Mouse (Mus musculus) thymus, postnatal 36 days (tissue): ENCODE data around the gene Gm21891.
"Not testable (repeated sequence)": the region's sequence is repeated elsewhere in the genome, so short reads cannot be mapped to it uniquely, and the experiment has no call there.

ENCODE experiments used
- DNase-seq, 2 experiments: peaks; one replicate each; pipeline ENCODE4 v3.0.0; 2022; ENCODE audit warnings: mixed read lengths in 2 of 2

Gene Gm21891

DNA sequence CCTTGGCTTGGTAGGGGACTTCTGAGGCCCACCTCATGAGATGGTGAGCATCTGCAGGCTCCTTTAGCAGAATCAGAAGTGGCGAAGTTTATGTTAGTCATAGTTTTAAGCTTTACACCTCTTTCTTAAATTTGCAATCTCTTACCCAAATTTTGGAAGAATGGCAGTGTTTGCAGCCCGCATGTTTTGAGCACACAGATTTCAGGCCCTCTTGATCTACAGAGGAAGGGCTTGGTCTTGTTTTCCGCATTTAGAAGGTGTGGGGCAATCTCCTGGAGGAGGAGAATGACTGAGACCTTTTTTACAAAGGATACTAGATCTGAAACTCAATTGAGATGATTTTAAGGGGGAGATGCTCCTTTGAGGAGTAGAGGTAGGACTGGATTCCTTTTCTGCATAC lies at the start of gene Gm21891:
Gm21891 (minus strand) TSS at position 101 of the 400 bp plus-strand sequence.
- DNase-seq = not testable (repeated sequence)

DNA sequence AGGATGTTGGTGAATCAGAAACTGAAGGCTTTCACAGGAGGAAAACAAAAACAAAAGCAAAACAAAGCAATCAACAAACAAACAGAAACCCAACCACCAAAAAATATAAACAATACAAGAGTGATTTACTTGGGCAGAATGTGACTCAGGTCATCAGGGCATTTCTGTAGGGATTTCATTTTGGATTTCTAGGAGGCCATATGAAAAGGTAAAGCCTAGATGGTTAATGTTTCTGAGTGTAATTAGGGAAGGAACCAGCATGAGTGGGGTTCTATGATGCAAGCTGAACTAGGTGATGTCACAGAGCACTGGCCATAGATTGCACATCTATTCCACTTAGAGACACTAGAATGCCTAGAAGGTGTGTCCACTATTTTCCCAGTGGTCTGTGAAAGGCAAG lies 28.4 kb upstream of the Gm21891 start, which contains the start of gene Gm21425:
Gm21425 (plus strand) TSS at position 301 of the 400 bp plus-strand sequence.
- DNase-seq = not testable (repeated sequence)
